Mouse (Mus musculus): ENCODE measurements around the gene Polr2i.

GRCm38 (mm10) chr7:30274383-30274782 lies 42.6 kb downstream of the Polr2i start:
- no peak for TF ChIP-seq CTCF (IDR thresholded peaks at IDR 0.05; ENCODE audit: low read depth, low read length)
- no peak for TF ChIP-seq POLR2AphosphoS5 (IDR thresholded peaks at IDR 0.05; ENCODE audit: insufficient replicate concordance, low read depth, low read length)

Measured in G1E (cell line).